Mouse (Mus musculus): ENCODE results near the gene Hist1h3e. TPM values are rescaled to one million over a fixed set of nuclear protein-coding genes. Genes with fewer than 3 reads are reported as not detected.
A peak's percentile ranks its signal among the peaks of the same experiment; 100 is the strongest.

Hist1h3e gene
- polyA plus RNA-seq, 1 experiment from 2014 or later = 3.6 TPM

DNA sequence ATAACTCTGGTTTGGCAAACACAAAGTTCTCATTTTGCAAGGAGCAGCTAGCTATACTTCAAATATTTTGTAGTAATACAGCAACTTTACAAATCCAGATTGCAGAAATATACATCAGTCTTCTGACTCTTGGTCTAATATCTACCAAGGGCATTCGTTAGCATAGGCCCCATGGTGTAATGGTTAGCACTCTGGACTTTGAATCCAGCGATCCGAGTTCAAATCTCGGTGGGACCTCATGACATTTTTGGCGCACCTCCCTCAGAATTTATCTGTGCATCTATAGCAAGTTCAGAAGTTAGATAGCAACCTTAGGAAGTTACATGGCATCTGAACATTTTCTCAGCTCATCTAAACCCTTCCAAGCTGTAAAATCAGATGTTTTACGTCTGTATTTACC, 43.3 kb downstream of the Hist1h3e start:
- H3K9ac ChIP-seq (ENCODE audit: low read length) = 0 out of 2 replicates have a peak overlapping the region, but pooled peaks have one; percentile 40
- H3K4me1 ChIP-seq (ENCODE audit: control insufficient read depth, insufficient read depth, low read length) = peaks cover 3% of the 10 kb centered on the region
- 0% methylated on average over 6 of the region's 6 CpGs for WGBS
- no peak overlapping the region for H3K27ac ChIP-seq (ENCODE audit: low read length)
- no peaks in the 10 kb centered on the region for H3K9me3 ChIP-seq (replicated peaks; ENCODE audit: control insufficient read depth, low read length)
- H3K4me3 ChIP-seq (replicated peaks; ENCODE audit: low read length) = peak overlapping the region; percentile 43
- H3K4me2 ChIP-seq (ENCODE audit: low read depth, low read length) = peak overlapping the region; percentile 99
- peak; percentile 66 for ATAC-seq (ENCODE audit: insufficient read depth, low FRiP score)
- H3K27me3 ChIP-seq (ENCODE audit: control insufficient read depth, insufficient read depth, low read length) = no peaks in the 10 kb centered on the region
- H3K36me3 ChIP-seq (ENCODE audit: control insufficient read depth, insufficient read depth, low read length) = no peaks in the 10 kb centered on the region

DNA sequence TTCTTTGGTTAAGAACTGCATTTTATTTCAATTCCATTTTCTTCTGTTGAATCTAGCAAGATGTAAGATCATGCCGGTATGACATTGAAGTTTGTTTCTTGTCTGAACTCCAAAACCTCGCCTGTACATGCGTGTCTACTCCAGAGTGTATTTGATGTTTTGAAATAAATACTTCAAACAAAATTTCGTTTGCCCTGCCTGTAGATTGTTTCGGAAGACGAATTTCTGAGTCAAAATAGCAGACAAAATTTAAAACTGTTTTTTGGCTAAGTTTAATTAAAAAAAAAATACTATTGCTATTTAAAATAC, 43.9 kb downstream of the Hist1h3e start:
- H3K36me3 ChIP-seq (ENCODE audit: control insufficient read depth, insufficient read depth, low read length) = no peaks in the 10 kb centered on the region
- H3K4me3 ChIP-seq (replicated peaks; ENCODE audit: low read length) = peak overlapping the region; percentile 69
- no peak overlapping the region; the same call in 1 of the 2 replicates for H3K9ac ChIP-seq (ENCODE audit: low read length)
- ATAC-seq (ENCODE audit: insufficient read depth, low FRiP score) = no peak
- no peaks in the 10 kb centered on the region for H3K9me3 ChIP-seq (replicated peaks; ENCODE audit: control insufficient read depth, low read length)
- no peak overlapping the region for H3K27ac ChIP-seq (ENCODE audit: low read length)
- H3K27me3 ChIP-seq (ENCODE audit: control insufficient read depth, insufficient read depth, low read length) = no peaks in the 10 kb centered on the region
- peak overlapping the region; percentile 99 for H3K4me2 ChIP-seq (ENCODE audit: low read depth, low read length)
- peaks cover 3% of the 10 kb centered on the region for H3K4me1 ChIP-seq (ENCODE audit: control insufficient read depth, insufficient read depth, low read length)
- WGBS = under 1% methylated on average over 6 of the region's 6 CpGs

DNA sequence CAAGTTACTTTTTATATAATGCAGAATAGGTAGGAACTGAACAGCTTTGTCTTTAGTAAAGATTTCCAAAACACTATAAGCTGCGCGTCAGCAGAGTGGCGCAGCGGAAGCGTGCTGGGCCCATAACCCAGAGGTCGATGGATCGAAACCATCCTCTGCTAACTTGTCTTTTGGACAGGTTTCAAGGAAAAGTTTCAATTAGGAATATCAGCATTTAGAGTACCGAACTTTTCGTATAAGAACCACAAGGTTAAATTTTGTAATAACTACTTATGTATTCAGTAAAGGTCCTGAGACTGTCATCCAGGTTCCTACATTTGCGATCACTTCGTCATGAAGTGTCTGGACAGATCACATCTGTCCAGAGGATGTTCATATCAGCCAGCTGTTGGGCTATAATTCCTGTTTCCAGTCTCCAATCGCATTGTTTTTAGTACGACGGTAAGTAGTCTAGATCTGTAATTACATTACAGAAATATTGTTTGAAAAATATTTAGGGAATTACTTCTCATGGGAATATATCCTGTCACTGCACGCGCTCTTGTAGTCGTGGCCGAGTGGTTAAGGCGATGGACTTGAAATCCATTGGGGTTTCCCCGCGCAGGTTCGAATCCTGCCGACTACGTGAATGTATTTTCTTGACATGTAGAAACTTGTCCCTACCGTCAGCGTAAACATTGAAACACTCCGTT, 44.4 kb downstream of the Hist1h3e start:
- H3K4me3 ChIP-seq (replicated peaks; ENCODE audit: low read length) = peak overlapping the region; percentile 69
- H3K27me3 ChIP-seq (ENCODE audit: control insufficient read depth, insufficient read depth, low read length) = no peaks in the 10 kb centered on the region
- under 1% methylated on average over 27 of the region's 27 CpGs for WGBS
- peak overlapping the region; percentile 99 for H3K4me2 ChIP-seq (ENCODE audit: low read depth, low read length)
- H3K9ac ChIP-seq (ENCODE audit: low read length) = peak overlapping the region; percentile 69
- peaks cover 3% of the 10 kb centered on the region for H3K4me1 ChIP-seq (ENCODE audit: control insufficient read depth, insufficient read depth, low read length)
- H3K9me3 ChIP-seq (replicated peaks; ENCODE audit: control insufficient read depth, low read length) = no peaks in the 10 kb centered on the region
- no peaks in the 10 kb centered on the region for H3K36me3 ChIP-seq (ENCODE audit: control insufficient read depth, insufficient read depth, low read length)
- ATAC-seq (ENCODE audit: insufficient read depth, low FRiP score) = peak; percentile 90
- H3K27ac ChIP-seq (ENCODE audit: low read length) = peak overlapping the region; percentile 85

DNA sequence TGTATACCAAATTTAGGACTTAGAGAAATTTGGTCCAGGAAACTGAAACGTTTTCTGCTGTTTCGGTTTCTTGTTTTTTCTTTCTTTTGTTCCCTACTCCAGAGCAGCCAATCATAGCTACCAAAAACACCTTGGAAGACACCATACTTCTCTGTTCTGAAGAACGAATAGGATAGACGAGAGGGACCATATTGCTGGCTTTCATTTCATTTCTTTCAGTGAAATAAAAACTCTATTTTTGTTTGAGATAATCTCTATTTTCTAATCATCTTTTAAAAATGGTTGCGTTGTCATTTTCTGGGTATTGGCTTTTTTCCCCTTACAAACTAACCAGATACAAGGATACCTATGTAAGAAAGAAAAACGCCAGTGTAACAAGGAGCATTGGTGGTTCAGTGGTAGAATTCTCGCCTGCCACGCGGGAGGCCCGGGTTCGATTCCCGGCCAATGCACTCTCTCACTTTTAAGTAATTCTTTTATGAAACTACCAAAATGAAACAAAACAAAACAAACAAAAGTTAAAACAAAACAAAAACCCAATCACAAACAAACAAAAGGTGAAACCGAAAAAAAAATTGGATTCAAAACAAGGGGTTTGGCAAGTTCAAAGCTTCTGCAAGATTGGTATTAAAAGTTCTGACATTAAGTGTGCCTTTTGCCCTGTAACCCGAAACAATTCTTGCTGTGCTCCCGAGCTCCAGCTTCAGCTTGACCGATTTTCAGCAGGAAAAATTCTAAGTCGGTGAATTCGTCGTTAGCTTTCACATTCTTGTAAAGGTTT, 45.2 kb downstream of the Hist1h3e start:
- Histone ChIP-seq H3K4me3 (replicated peaks; ENCODE audit: low read length) (peak overlapping the region; percentile 69), H3K9me3 (replicated peaks; ENCODE audit: control insufficient read depth, low read length) (no peaks in the 10 kb centered on the region), H3K36me3 (ENCODE audit: control insufficient read depth, insufficient read depth, low read length) (no peaks in the 10 kb centered on the region), H3K4me2 (ENCODE audit: low read depth, low read length) (peak overlapping the region; percentile 99), H3K27ac (ENCODE audit: low read length) (peak overlapping the region; percentile 85), H3K9ac (ENCODE audit: low read length) (peak overlapping the region; percentile 68), H3K4me1 (ENCODE audit: control insufficient read depth, insufficient read depth, low read length) (peaks cover 3% of the 10 kb centered on the region), H3K27me3 (ENCODE audit: control insufficient read depth, insufficient read depth, low read length) (no peaks in the 10 kb centered on the region)
- ATAC-seq (ENCODE audit: insufficient read depth, low FRiP score) = peak; percentile 50; the same call in 1 of the 2 replicates
- WGBS = 0% methylated on average over 19 of the region's 19 CpGs

DNA sequence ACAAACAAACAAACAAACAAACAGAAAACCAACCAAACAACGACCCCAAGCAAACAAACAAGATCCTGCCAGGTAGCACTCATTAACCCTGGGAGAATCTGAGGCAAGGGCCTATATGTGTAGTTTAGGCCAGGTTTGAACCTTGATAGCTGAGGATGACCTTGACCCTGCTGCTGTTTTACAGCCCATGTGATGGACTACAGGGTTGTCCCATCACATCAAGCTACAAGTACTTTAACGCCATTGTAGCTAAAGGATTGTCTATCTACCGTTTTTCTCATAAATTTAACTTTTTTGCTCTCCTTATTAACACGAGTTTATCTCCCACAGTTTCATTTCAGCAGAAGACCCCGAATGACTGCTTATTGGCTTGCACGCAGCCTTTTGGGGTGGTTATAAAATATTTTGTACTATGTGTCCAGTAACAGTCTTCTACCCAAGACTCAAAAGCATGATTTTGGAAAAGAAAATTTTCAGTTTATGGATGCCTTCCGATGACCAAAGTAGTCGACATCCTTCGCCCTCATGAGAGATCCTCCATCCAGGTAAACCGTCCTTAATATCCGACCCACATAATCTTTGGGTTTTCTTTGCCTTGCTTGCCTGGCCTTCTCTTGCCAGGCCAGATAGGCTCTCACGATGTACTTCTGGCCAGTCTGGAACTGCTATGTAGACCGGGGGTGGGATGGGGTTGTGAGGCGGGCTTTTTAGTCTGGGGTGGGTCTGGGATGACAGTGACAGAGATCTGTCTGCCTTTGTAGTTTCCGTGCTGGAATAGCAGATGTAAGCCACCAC, 46.1 kb downstream of the Hist1h3e start:
- Histone ChIP-seq H3K27ac (ENCODE audit: low read length) (no peak overlapping the region), H3K9me3 (replicated peaks; ENCODE audit: control insufficient read depth, low read length) (no peaks in the 10 kb centered on the region), H3K9ac (ENCODE audit: low read length) (peak overlapping the region; percentile 52), H3K27me3 (ENCODE audit: control insufficient read depth, insufficient read depth, low read length) (no peaks in the 10 kb centered on the region), H3K4me1 (ENCODE audit: control insufficient read depth, insufficient read depth, low read length) (peaks cover 3% of the 10 kb centered on the region), H3K4me2 (ENCODE audit: low read depth, low read length) (peak overlapping the region; percentile 59), H3K4me3 (replicated peaks; ENCODE audit: low read length) (peak overlapping the region; percentile 69), H3K36me3 (ENCODE audit: control insufficient read depth, insufficient read depth, low read length) (no peaks in the 10 kb centered on the region)
- 48% methylated on average over 15 of the region's 15 CpGs for WGBS
- ATAC-seq (ENCODE audit: insufficient read depth, low FRiP score) = no peak

DNA sequence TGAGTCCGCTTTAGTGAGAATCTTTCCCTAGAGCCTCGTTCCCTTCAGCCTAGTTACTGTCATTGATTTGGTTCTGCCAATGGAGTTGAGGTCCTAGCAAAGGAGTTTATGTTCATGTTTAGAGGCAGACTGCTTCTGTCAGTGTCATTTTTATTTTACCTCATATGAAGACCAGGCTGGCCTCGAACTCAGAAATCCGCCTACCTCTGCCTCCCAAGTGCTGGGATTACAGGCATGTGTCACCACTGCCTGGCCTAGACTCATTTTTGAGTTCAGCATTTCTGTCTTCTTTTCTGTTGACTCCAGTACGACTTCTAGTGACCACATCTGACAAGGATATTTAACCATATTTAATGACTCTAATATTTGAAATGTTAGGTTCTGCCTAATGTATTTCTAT, 46.9 kb downstream of the Hist1h3e start:
- Histone ChIP-seq H3K27ac (ENCODE audit: low read length) (no peak overlapping the region), H3K27me3 (ENCODE audit: control insufficient read depth, insufficient read depth, low read length) (no peaks in the 10 kb centered on the region), H3K4me3 (replicated peaks; ENCODE audit: low read length) (no peak overlapping the region), H3K9ac (ENCODE audit: low read length) (no peak overlapping the region), H3K4me2 (ENCODE audit: low read depth, low read length) (no peak overlapping the region), H3K36me3 (ENCODE audit: control insufficient read depth, insufficient read depth, low read length) (no peaks in the 10 kb centered on the region), H3K4me1 (ENCODE audit: control insufficient read depth, insufficient read depth, low read length) (peaks cover 3% of the 10 kb centered on the region), H3K9me3 (replicated peaks; ENCODE audit: control insufficient read depth, low read length) (no peaks in the 10 kb centered on the region)
- ATAC-seq (ENCODE audit: insufficient read depth, low FRiP score) = no peak
- 77% methylated on average over 5 of the region's 5 CpGs for WGBS

DNA sequence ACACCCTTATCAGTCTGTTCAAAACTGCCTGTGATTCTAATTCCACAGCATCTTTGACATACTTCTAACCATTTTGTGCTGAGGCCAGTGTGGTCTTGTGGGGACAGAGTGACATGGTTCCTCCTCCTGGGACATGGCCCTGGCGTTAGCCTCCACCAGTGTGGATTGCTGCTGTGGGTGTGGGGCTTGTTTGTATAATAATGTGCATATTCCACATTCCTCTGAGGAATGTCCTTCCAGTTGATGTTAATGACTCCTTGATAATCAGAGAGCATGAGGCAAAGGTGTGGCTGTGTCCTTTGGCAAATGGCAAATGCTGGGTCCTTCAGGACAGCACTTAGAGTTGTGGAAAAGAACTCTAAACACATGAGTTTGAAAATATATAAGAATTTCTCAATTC, 48.7 kb downstream of the Hist1h3e start:
- Histone ChIP-seq H3K4me3 (replicated peaks; ENCODE audit: low read length) (no peak overlapping the region), H3K27ac (ENCODE audit: low read length) (no peak overlapping the region), H3K4me2 (ENCODE audit: low read depth, low read length) (no peak overlapping the region), H3K4me1 (ENCODE audit: control insufficient read depth, insufficient read depth, low read length) (peaks cover 3% of the 10 kb centered on the region), H3K9ac (ENCODE audit: low read length) (no peak overlapping the region), H3K36me3 (ENCODE audit: control insufficient read depth, insufficient read depth, low read length) (no peaks in the 10 kb centered on the region), H3K27me3 (ENCODE audit: control insufficient read depth, insufficient read depth, low read length) (no peaks in the 10 kb centered on the region), H3K9me3 (replicated peaks; ENCODE audit: control insufficient read depth, low read length) (no peaks in the 10 kb centered on the region)
- 82% methylated on average over 1 of the region's 1 CpGs for WGBS
- ATAC-seq (ENCODE audit: insufficient read depth, low FRiP score) = no peak

Data from stomach, embryonic 16.5 days (tissue).